Mouse (Mus musculus) liver, embryonic 14.5 days (tissue): Measurements from ENCODE around the gene Slc35f3.

Experiments
- CTCF ChIP-seq: IDR thresholded peaks from 2 replicates; pipeline ENCODE4 v1.5.1; 2016; ENCODE audit warnings: antibody characterized with exemption, low read depth, control low read depth
- EP300 ChIP-seq: IDR thresholded peaks from 2 replicates; pipeline ENCODE4 v1.6.1; 2016; ENCODE audit warnings: antibody characterized with exemption, low read depth

DNA sequence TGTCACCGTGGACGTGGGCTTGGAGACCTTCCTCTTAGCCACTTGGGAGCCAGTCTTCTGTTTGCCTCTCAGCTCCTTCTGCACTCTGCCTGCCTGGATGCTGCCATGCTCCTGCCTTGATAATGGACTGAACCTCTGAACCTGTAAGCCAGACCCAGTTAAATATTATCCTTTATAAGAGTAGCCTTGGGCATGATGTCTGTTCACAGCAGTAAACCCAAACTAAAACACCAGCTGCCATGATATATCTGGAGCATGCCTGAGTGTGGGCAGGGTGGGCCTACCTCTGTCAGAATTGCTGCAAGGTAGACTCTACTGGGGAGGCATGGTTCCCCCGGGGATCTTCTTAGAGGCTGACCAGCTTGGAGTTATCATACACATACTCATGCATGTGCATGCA is 41.0 kb downstream of the Slc35f3 start:
- TF ChIP-seq CTCF (no peak), EP300 (no peak)
